Mouse (Mus musculus) adrenal gland, adult 2 months (tissue): ENCODE results near the gene Gm20388. TPM values are rescaled to one million over a fixed set of nuclear protein-coding genes. Genes with fewer than 3 reads are reported as not detected.
"Not testable (repeated sequence)": the region's sequence is repeated elsewhere in the genome, so short reads cannot be mapped to it uniquely, and the experiment has no call there.

Experiments
- DNase-seq: peaks from one replicate; pipeline ENCODE4 v3.0.0; 2021
- polyA plus RNA-seq: library from polyadenylated mRNA; depleted of rRNA; stranded (reverse); fragments of >200 nt; gene quantifications from 2 replicates; pipeline ENCODE4 v1.2.3, GENCODE M21; 2012
- total RNA-seq, 2 experiments: library from RNA; stranded (reverse); gene quantifications; 2 replicates each; pipeline ENCODE4 v1.2.3; 2021

Gm20388 gene
- total and polyA plus RNA-seq, 3 experiments: 5.9 to 50.1 (median 9.9) TPM

- no peak for DNase-seq
Observed at GRCm38 (mm10) chr8:120316707-120317106, 406.1 kb downstream of the Gm20388 start.

- no peak for DNase-seq
Observed at GRCm38 (mm10) chr8:120317118-120317824, 406.6 kb downstream of the Gm20388 start.

- peak; percentile 86 for DNase-seq
Observed at GRCm38 (mm10) chr8:120318476-120318991, 407.9 kb downstream of the Gm20388 start.

- DNase-seq: peak; percentile 85
Observed at GRCm38 (mm10) chr8:120319449-120319848, 408.8 kb downstream of the Gm20388 start.

DNA sequence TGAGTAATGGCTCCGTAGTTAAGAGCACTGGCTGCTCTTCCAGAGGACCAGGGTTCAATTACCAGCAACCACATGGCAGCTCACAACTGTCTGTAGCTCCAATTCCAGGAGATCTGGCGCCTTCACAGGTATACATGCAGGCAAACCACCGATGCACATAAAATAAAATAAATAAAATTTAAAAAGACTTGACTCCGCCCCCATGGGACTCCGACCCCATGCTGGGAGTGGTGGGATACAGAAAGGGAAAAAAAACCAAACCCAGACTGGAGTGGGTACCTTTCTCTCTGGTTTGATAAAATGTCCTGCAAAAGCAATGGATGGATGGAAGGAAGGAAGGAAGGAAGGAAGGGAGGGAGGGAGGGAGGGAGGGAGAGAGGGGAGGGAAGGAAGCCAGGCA, 409.5 kb downstream of the Gm20388 start:
- no peak for DNase-seq

DNA sequence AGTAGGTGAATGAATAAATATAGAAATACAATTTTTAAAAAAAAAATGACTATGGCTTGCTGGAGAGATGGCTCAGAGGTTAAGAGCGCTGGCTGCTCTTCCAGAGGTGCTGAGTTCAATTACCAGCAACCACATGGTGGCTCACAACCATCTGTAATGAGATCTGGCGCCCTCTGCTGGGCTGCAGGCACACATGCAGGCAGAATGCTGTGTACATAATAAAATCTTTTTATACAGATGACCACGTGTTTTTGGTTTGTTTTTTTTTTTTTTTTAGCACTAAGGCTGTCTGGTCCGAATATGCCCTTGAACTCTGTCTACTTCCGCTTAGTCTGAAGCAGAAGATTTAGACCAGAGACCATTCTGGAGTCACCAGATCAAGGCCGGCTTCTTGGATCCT, 411.1 kb downstream of the Gm20388 start:
- DNase-seq: no peak

GRCm38 (mm10) chr8:120322956-120323448, 412.4 kb downstream of the Gm20388 start:
- DNase-seq: peak; percentile 59

- peak; percentile 56 for DNase-seq
Observed at GRCm38 (mm10) chr8:120324555-120324954, 413.9 kb downstream of the Gm20388 start.

DNA sequence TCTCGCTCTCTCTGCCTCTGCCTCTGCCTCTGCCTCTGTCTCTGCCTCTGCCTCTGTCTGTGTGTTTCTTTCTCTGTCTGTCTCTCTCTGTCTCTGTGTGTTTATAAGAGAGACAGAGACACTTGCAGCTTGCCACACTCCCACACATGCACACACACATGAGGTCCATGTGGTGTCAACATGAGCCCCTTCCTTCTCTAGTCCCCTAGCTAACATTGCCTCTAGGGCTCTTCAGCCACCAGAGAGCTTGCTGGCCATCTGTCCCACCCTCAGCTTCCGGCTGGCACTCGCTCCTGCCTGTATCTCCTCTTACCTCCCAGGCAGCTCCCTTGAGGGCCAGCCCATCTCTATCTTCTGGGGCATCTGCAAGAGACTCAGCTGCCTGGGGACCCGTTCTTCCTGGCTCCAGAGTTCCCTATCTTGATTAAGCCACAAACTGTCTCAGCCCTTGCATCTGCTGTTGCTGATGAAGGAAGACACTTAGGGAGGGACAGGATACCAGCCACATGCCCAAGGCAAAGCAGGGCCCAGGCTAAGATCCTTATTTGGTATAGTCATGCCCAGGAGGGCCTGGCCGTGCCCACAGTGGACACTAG, 414.6 kb downstream of the Gm20388 start:
- DNase-seq: no peak

DNA sequence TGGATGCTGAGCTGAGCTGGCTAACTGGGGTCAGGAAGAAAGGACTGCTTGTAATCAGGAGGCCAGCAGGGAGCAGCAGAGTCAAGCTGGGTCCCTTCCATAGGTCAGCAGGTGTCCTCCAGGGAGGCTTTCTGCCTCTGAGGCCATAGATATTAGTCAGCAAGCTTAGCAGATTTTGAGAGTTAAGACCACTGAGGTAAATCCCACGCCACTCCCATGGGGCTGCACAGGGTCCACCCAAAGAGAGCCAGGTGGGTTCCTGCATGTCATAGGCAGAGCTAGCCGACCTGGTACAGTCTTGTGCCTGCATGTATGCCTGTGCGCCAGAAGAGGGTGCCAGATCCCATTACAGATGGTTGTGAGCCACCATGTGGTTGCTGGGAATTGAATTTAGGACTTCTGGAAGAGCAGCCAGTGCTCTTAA, 416.5 kb downstream of the Gm20388 start:
- DNase-seq: peak; percentile 60

GRCm38 (mm10) chr8:120328361-120329022, 417.9 kb downstream of the Gm20388 start:
- DNase-seq: no peak

DNA sequence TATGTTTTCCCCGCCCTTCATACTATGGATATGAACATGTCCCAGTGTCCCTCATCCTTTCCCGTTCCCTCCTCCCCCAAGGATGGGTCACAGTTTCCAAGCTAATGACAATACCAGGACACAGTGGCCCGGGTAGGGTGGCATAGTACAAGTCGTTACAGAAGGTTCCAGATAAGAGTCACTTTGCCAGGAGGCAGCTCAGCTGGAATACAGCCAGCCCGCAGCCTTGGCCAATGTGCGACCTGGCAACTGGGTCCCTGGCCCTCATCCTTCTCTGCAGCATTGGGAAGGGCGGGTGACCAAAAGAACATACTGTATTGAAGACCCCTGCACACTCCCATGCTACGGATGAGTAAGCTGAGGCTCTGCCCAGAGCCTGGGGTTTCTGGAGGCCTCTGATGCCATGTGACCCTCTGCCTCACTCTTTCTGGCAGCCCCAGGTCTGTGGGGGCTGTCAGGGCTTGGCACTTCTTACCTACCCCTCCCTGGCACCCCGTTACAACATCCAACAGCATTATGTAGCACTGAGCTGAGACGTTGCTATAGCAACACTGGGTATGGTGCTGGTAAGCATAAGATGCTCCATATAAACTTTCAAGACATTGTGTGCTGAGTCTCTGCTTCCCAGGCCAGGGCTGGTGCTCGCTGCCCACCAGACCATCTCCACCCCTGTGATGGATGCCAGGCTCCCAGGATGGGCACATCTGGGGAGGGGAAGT, 418.5 kb downstream of the Gm20388 start:
- no peak for DNase-seq

DNA sequence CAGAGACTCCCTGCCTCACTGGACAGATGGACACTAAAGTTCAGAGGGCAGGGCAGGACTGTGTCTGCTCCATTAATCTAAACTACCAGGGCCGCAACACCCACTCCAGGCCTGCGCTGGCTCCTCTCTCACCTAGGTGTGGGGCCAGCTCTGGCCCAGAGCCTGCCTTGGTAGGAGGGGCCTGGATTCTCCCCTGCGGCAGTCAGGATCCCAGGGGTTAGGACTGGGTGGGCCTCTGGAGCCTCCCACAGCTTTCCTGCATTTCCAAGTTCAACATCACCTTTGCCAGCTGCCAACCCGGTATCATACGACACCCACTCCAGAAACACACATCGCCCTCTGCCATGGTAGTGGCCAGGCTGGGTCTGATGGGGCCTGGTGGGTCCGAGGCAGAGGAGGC, 420.4 kb downstream of the Gm20388 start:
- no peak for DNase-seq

DNA sequence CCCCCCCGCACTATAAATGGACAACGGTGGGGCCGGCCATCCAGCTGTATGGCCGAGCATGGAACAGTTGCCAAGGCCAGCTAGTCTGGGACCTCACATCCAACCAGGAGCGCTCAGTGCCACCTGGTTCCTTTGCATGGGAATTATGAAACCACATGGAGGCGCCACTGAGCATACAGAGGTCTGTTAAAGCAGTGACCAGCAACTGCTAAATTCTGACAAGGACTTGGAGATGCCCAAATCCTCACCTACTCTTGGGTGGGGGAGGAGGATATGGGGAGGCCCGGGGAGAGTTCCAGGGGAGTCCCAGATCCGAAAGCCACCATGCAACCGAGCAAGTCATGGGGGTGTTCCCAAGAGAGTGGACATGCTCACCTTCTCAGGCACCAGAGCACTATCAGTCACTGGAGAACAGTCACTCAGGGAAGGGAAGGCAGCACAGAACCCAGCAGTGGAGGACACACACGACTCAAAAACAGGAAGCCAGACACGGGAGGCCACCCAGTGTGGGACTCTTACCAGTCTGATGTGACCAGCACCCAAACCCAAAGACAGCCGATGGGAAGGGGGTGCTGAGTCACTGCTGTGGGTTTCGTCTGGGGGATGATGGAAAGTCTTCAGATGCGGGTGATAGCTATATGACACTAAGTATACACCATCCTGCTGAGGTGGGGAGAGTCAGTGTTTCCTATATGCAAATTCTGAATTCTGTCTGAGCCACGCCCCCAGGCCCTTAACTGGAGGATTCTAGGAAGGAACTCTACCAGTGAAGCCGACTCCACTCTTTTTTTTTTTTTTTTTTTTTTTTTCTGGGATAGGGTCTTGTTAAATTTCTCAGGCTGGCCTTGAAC, 422.0 kb downstream of the Gm20388 start:
- no peak for DNase-seq

DNA sequence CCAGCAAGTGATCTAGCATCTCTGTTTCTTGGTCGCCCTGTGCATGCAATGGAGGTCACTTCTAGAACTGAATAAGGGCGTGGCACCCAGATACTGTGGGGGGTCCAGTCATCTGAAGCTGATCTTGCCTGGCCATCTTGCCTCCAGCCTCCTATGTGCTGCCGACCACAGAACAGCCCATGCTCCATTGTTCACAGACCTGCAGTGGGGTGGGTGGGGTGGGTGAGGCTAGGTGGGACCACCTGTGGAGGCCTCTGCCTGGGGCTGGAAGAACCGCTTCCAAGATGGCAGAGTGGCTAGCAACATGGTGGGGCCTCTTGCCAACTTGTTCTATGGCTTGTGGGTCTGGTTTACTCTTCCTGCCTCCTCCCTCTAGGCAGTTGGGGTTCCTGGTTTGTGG, 423.0 kb downstream of the Gm20388 start:
- DNase-seq: no peak

DNA sequence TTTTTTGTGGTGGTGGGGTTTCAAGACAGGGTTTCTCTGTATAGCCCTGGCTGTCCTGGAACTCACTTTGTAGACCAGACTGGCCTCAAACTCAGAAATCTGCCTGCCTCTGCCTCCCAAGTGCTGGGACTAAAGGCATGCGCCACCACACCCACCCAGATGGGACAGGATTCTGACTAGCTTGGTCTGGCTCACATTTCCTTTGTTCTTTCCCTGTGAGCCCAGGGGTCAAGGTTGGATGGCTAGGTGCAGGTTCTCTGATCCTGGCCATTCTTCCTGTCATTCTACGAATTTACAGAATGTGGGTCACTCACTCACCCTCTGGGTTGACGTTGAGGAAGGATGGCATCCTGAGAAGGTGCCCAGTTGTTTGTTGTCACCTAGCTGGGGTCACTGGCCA, 423.6 kb downstream of the Gm20388 start:
- DNase-seq: not testable (repeated sequence)

DNA sequence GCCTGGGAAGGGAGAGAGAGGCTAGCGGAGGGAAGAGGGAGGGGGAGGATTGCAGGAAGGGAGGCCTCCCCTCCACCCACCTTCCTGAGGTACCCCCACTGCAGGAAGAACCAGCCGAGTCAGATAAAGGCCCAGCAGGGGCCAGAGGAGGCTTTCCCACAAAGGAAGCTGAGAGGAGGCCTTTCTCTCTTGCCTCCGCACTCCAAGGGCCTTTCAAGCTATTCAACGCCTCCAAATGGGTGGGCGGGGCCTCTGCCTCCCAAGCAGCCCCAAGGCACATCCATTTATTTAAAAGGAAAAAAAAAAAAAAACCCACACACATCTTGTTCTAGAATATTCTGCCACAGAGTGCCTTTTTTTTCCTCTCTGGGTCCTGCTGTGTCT, 424.2 kb downstream of the Gm20388 start:
- no peak for DNase-seq

DNA sequence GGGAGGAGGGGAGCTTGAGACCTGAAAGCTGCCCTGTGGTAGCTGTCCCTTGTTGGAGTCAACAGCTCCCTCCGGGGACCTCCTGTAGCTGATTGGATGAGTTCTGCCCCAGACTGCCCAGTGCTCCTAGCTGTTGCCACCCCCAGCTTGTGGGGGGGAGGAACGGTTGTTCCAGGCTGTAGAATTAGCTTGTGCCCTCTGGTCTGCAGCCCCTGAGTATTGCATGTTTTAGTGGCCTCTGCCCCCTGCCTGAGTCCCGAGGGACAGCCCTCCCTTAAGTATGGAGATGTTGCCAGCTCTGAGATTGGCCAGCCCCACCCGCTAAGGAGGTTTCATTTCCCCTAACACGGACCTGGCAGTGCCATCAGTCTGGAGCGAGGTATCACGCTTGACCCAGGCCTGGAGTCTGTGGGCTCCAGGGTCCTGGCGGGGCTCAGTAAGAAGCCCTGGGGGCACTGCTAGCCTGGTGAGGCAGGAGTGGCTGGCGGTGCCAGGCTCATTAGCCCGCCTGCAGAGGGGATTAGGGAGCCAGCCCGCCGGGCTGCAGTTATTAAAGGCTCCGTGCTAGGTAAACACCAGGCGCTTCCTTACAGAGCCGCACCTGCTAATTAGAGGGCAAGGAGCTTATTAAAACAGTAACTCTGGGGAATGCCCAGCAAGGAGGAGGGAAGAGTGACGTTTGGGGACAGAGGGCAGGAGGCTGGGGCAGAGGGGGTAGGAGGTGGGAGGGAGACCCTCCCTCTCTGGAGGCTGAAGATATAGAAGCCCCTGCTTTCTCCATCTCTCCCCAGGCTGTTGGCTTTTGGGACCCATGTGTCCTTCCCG, 424.8 kb downstream of the Gm20388 start:
- DNase-seq: no peak

DNA sequence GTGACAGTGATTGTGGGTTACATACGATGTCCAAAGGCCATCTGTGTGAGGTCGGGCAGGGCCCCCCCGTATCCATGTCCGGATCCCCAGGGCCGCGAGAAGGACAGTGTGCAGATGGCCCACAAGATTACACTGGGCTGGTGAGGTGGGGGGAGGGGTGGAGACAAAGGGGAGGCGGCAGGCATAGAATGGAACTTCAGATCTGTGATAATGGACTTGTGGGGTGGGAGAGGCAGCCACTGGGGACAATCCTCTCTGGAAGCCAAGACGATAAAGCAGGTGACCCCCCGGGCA, 425.4 kb downstream of the Gm20388 start:
- no peak for DNase-seq

DNA sequence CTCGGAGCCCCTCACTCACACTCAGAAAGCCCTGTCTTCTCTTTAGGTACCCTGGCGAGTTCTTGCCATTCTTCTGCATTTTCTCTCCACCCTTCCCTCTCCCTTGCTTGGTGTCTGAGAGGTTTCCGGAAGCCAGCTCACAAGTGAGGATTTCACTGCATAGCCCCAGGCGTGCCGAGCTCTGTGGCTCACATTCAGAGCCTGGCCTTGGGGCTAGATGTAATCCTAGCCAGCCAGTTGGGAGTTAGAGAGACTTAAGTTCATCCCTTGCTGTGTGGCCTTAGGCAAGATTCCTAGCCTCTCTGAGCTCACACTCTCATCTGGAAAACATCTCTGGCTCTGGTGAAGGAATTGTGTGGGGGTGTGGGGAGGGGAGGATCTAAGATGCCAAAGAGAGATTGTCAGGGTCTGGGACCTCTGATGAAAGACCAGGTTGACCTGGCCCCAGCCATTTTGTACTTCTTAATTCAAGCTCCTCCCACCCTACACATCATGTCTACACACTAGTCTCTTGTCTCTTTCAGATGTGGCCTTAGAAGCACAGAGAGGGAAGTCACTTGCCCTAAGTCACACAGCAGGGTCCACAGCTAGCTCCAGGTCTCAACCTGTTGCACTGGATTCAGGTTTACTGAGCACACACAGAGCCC, 426.4 kb downstream of the Gm20388 start:
- no peak for DNase-seq
